Mouse (Mus musculus): ENCODE results near the gene Kcnq1. TPM values are rescaled to one million over a fixed set of nuclear protein-coding genes. Genes with fewer than 3 reads are reported as not detected.

Kcnq1 gene
- polyA plus RNA-seq, 1 experiment: 1.2 TPM

DNA sequence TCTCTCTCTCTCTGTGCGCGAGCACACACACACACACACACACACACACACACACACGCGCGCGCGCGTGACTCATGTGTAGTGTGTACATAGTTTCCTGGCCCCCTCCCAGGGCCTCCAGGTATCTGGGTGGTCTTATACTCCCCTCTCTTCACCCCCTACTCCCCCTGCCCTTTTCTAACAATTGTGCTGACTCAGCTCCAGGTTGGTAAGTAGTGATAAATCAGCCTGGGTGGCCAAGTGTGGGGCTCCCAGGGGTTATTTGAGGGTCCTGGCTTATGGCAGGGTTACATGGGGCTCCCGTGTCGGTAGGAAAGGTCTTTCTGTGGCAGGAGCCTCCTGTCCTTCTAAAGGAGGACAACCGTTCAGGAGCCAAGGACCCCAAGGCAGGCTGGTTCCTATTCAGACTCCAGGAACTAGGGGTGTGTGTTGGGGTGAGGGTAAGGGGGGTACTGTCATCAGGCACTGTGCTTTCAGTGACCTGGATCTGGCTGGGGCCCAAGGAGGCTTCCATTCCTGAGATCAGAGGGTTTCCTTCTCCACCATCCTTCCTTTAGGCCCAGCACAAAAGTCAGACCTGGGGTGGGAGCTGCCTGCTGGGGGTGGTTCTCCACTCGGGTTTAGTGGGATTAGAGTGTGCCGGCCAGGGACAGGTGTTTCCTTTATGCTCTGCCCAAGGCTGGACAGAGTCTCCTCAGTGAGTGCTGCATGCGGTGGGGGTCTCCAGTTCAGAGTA is 52.7 kb downstream of the Kcnq1 start:
- Histone ChIP-seq H3K27ac (ENCODE audit: insufficient read depth, low read length) (no peak overlapping the region), H3K27me3 (ENCODE audit: control insufficient read depth, insufficient read depth, low read length) (no peaks in the 10 kb centered on the region), H3K4me1 (ENCODE audit: control insufficient read depth, insufficient read depth, insufficient read length) (no peaks in the 10 kb centered on the region), H3K4me3 (ENCODE audit: extremely low read depth, insufficient read depth, insufficient read length) (no peak overlapping the region), H3K36me3 (ENCODE audit: control insufficient read depth, insufficient read depth, low read length) (no peaks in the 10 kb centered on the region)
- TF ChIP-seq CTCF (IDR thresholded peaks at IDR 0.05; ENCODE audit: extremely low read depth, insufficient read depth, insufficient read length, insufficient replicate concordance) (no peak), POLR2A (IDR thresholded peaks at IDR 0.05; ENCODE audit: low read depth, low read length) (no peak)
- no peak for DNase-seq (ENCODE audit: low read depth in 1 of 2, low spot score in 2 of 2)
- WGBS: 86% methylated on average over 14 of the region's 14 CpGs

DNA sequence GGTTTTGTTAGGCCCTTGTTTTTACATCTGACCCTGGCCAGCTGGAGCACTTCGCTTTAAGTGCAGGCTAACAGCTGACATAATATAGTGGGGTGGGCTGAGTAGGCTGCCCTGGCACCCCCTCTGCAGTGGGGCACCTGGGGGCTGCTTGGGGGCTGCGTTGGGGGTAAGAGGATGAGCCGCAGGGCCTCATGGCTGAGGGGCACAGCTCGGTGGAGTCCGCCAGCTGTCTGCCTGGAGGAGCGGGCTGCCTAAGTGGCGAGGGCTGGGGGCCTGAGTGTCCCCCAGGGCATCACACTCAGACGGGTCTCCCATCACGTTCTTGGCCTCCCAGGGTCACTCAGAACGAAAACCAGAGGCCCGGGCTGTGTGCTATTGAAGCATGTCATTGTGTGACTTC is 53.3 kb downstream of the Kcnq1 start:
- H3K27ac ChIP-seq (ENCODE audit: insufficient read depth, low read length): no peak overlapping the region
- H3K4me3 ChIP-seq (ENCODE audit: extremely low read depth, insufficient read depth, insufficient read length): no peak overlapping the region
- WGBS: 90% methylated on average over 11 of the region's 11 CpGs
- DNase-seq (ENCODE audit: low read depth in 1 of 2, low spot score in 2 of 2): no peak
- H3K4me1 ChIP-seq (ENCODE audit: control insufficient read depth, insufficient read depth, insufficient read length): no peaks in the 10 kb centered on the region
- TF ChIP-seq POLR2A (IDR thresholded peaks at IDR 0.05; ENCODE audit: low read depth, low read length): no peak
- no peak for TF ChIP-seq CTCF (IDR thresholded peaks at IDR 0.05; ENCODE audit: extremely low read depth, insufficient read depth, insufficient read length, insufficient replicate concordance)
- no peaks in the 10 kb centered on the region for H3K36me3 ChIP-seq (ENCODE audit: control insufficient read depth, insufficient read depth, low read length)
- H3K27me3 ChIP-seq (ENCODE audit: control insufficient read depth, insufficient read depth, low read length): no peaks in the 10 kb centered on the region

GRCm38 (mm10) chr7:143160057-143160456 is 53.9 kb downstream of the Kcnq1 start:
- Histone ChIP-seq H3K4me3 (ENCODE audit: extremely low read depth, insufficient read depth, insufficient read length) (no peak overlapping the region), H3K27ac (ENCODE audit: insufficient read depth, low read length) (no peak overlapping the region), H3K27me3 (ENCODE audit: control insufficient read depth, insufficient read depth, low read length) (no peaks in the 10 kb centered on the region), H3K36me3 (ENCODE audit: control insufficient read depth, insufficient read depth, low read length) (no peaks in the 10 kb centered on the region), H3K4me1 (ENCODE audit: control insufficient read depth, insufficient read depth, insufficient read length) (no peaks in the 10 kb centered on the region)
- TF ChIP-seq CTCF (IDR thresholded peaks at IDR 0.05; ENCODE audit: extremely low read depth, insufficient read depth, insufficient read length, insufficient replicate concordance) (no peak), POLR2A (IDR thresholded peaks at IDR 0.05; ENCODE audit: low read depth, low read length) (no peak)
- no peak for DNase-seq (ENCODE audit: low read depth in 1 of 2, low spot score in 2 of 2)
- 65% methylated on average over 5 of the region's 5 CpGs for WGBS

DNA sequence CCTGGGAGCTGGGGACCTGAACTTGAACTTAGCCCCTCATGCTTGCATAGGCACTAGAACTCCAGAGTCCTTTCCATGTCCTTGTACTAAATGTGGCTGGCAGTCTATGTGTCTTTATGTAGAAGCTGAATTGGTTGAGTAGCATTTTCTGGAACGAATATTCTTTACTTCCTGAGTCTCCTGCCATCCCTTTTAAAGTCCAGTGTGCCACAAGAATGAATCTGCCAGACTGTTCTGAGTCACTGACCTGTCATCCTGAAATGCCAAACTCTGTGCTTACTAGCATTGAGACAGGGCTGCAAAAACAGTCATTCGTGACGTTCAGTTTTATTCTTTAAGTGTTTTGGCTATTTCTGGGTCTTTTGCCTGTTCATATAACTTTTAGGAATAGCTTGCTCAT is 55.9 kb downstream of the Kcnq1 start:
- no peaks in the 10 kb centered on the region for H3K27me3 ChIP-seq (ENCODE audit: control insufficient read depth, insufficient read depth, low read length)
- DNase-seq (ENCODE audit: low read depth in 1 of 2, low spot score in 2 of 2): no peak
- H3K4me1 ChIP-seq (ENCODE audit: control insufficient read depth, insufficient read depth, insufficient read length): no peaks in the 10 kb centered on the region

GRCm38 (mm10) chr7:143164074-143164473 is 57.9 kb downstream of the Kcnq1 start:
- H3K4me1 ChIP-seq (ENCODE audit: control insufficient read depth, insufficient read depth, insufficient read length): no peaks in the 10 kb centered on the region
- DNase-seq (ENCODE audit: low read depth in 1 of 2, low spot score in 2 of 2): no peak
- TF ChIP-seq POLR2A (IDR thresholded peaks at IDR 0.05; ENCODE audit: low read depth, low read length) (no peak), CTCF (IDR thresholded peaks at IDR 0.05; ENCODE audit: extremely low read depth, insufficient read depth, insufficient read length, insufficient replicate concordance) (no peak)
- H3K36me3 ChIP-seq (ENCODE audit: control insufficient read depth, insufficient read depth, low read length): no peaks in the 10 kb centered on the region
- H3K4me3 ChIP-seq (ENCODE audit: extremely low read depth, insufficient read depth, insufficient read length): no peak overlapping the region
- no peak overlapping the region for H3K27ac ChIP-seq (ENCODE audit: insufficient read depth, low read length)
- no peaks in the 10 kb centered on the region for H3K27me3 ChIP-seq (ENCODE audit: control insufficient read depth, insufficient read depth, low read length)

More for the DNA sequence above, 55.9 kb downstream of the Kcnq1 start:
- H3K4me3 ChIP-seq (ENCODE audit: extremely low read depth, insufficient read depth, insufficient read length): no peak overlapping the region
- no peak overlapping the region for H3K27ac ChIP-seq (ENCODE audit: insufficient read depth, low read length)
- TF ChIP-seq POLR2A (IDR thresholded peaks at IDR 0.05; ENCODE audit: low read depth, low read length): no peak
- TF ChIP-seq CTCF (IDR thresholded peaks at IDR 0.05; ENCODE audit: extremely low read depth, insufficient read depth, insufficient read length, insufficient replicate concordance): no peak
- H3K36me3 ChIP-seq (ENCODE audit: control insufficient read depth, insufficient read depth, low read length): no peaks in the 10 kb centered on the region
- 67% methylated on average over 3 of the region's 3 CpGs for WGBS

DNA sequence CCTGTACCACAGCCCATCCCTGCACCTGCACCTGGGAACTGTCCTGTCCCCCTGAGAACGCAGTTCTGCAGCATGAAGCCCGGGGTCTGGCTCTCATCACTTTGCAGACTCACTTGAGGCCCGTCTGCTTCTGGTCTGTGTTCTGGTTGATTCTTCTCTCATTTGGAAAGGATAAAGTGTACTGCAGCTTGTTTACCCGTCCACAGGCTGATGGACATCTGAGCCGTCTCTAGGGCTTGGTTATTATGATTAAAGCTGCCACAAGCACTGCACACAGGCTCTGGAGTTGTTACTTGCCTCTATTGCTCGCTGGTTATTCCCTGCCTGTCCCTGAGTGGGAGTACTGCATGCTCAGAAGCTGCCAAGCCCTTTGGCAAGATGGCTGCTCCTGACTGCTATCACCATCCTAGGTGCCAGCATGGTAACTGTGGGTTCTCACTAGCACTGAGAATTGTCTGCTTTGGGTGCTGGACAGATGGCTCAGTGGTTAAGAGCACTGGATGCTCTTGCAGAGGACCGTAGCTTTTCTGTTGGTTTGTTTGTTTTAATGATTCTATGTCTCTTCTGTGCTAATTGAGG is 59.6 kb downstream of the Kcnq1 start:
- Histone ChIP-seq H3K4me3 (ENCODE audit: extremely low read depth, insufficient read depth, insufficient read length) (no peak overlapping the region), H3K27ac (ENCODE audit: insufficient read depth, low read length) (no peak overlapping the region), H3K36me3 (ENCODE audit: control insufficient read depth, insufficient read depth, low read length) (no peaks in the 10 kb centered on the region), H3K4me1 (ENCODE audit: control insufficient read depth, insufficient read depth, insufficient read length) (no peaks in the 10 kb centered on the region), H3K27me3 (ENCODE audit: control insufficient read depth, insufficient read depth, low read length) (no peaks in the 10 kb centered on the region)
- TF ChIP-seq CTCF (IDR thresholded peaks at IDR 0.05; ENCODE audit: extremely low read depth, insufficient read depth, insufficient read length, insufficient replicate concordance) (no peak), POLR2A (IDR thresholded peaks at IDR 0.05; ENCODE audit: low read depth, low read length) (no peak)
- no peak for DNase-seq (ENCODE audit: low read depth in 1 of 2, low spot score in 2 of 2)
- 79% methylated on average over 7 of the region's 7 CpGs for WGBS

- Histone ChIP-seq H3K27ac (ENCODE audit: insufficient read depth, low read length) (no peak overlapping the region), H3K4me1 (ENCODE audit: control insufficient read depth, insufficient read depth, insufficient read length) (no peaks in the 10 kb centered on the region), H3K36me3 (ENCODE audit: control insufficient read depth, insufficient read depth, low read length) (no peaks in the 10 kb centered on the region), H3K27me3 (ENCODE audit: control insufficient read depth, insufficient read depth, low read length) (no peaks in the 10 kb centered on the region), H3K4me3 (ENCODE audit: extremely low read depth, insufficient read depth, insufficient read length) (no peak overlapping the region)
- TF ChIP-seq POLR2A (IDR thresholded peaks at IDR 0.05; ENCODE audit: low read depth, low read length) (no peak), CTCF (IDR thresholded peaks at IDR 0.05; ENCODE audit: extremely low read depth, insufficient read depth, insufficient read length, insufficient replicate concordance) (no peak)
- 81% methylated on average over 3 of the region's 3 CpGs for WGBS
- no peak for DNase-seq (ENCODE audit: low read depth in 1 of 2, low spot score in 2 of 2)
Measured at GRCm38 (mm10) chr7:143167275-143167674, 61.1 kb downstream of the Kcnq1 start.
